In the genomic region with DNA sequence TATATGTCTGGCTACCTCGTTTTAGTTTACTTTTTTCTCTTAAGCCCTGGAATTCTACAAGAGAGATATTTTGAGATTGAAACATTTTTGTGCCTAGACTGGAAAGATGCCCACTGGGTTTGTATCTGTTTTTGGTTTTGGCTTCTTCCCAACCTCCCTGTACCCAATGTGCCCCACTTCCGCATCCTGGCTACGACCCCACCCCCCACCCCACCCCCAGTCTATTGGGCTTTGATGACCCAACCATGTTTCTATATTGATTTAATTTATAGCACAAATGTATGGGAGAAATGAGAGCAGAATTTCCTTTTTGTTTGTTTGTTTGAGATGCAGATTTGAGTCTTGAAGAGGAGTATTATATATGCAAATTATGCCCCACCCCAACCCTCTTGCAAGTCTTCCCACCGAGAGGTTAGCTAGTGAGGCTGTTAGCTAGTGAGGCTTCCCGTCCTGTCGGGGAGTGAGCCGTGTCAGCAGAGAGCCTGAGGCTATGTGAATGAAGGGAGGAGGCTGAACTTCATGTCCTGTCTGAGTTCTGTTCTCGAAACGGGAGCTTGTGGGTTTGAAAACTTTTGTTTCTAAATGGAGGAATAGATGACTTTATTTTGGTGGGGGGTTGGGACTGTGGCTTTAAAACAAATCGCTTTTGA, we compare ENCODE assay signal across 8 mouse cellular contexts. TPM values are rescaled to one million over a fixed set of nuclear protein-coding genes. Genes with fewer than 3 reads are reported as not detected.
DNase-seq lines count a peak whose midpoint lies in the region; ATAC-seq and TF ChIP-seq lines count a peak whose summit lies in the region.
"Not testable (repeated sequence)": the region's sequence is repeated elsewhere in the genome, so short reads cannot be mapped to it uniquely, and the experiment has no call there.

No protein-coding gene starts in this region.

- H3K9me3 ChIP-seq in heart, postnatal 0 days (replicated peaks; ENCODE audit: control insufficient read depth, low read length); kidney, postnatal 0 days (replicated peaks; ENCODE audit: low read length); liver, postnatal 0 days (ENCODE audit: low read length): not testable (repeated sequence)

- TF ChIP-seq POLR2A in embryonic fibroblast, embryonic 13.5 days (IDR thresholded peaks at IDR 0.05; ENCODE audit: low read depth, low read length) = peak; percentile 32; the same call in 1 of the 2 replicates

- H3K4me2 ChIP-seq in heart, postnatal 0 days (ENCODE audit: low read depth, low read length) = peak overlapping the region; percentile 91
- peak overlapping the region; percentile 87 for H3K4me2 ChIP-seq in kidney, postnatal 0 days (ENCODE audit: low read length)
- peak overlapping the region; percentile 89 for H3K4me2 ChIP-seq in liver, postnatal 0 days (ENCODE audit: low read depth, low read length)

- H3K27me3 ChIP-seq in heart, postnatal 0 days (ENCODE audit: control insufficient read depth, insufficient read depth, low read length); kidney, postnatal 0 days (ENCODE audit: insufficient read depth, low read length); liver, postnatal 0 days (ENCODE audit: insufficient read depth, low read length): not testable (repeated sequence)

- peak overlapping the region; percentile 69 for H3K4me3 ChIP-seq in embryonic fibroblast, embryonic 13.5 days (ENCODE audit: insufficient read depth, low read length)
- peak overlapping the region; percentile 96; the same call in 1 of the 2 replicates for H3K4me3 ChIP-seq in heart, postnatal 0 days (ENCODE audit: low read depth, low read length)
- H3K4me3 ChIP-seq in kidney, postnatal 0 days (replicated peaks; ENCODE audit: low read depth, low read length) = peak overlapping the region; percentile 21
- H3K4me3 ChIP-seq in liver, postnatal 0 days (ENCODE audit: low read depth, low read length) = peak overlapping the region; percentile 89

- not testable (repeated sequence) for H3K27ac ChIP-seq in embryonic fibroblast, embryonic 13.5 days (ENCODE audit: insufficient read depth, low read length); heart, postnatal 0 days (ENCODE audit: low read depth); kidney, postnatal 0 days; liver, postnatal 0 days (ENCODE audit: low read depth)

- 4% methylated on average over 10 of the region's 10 CpGs for WGBS in heart, postnatal 0 days
- WGBS in kidney, postnatal 0 days = 3% methylated on average over 10 of the region's 10 CpGs
- WGBS in liver, postnatal 0 days (ENCODE audit: insufficient replicate concordance) = 10% methylated on average over 10 of the region's 10 CpGs

- not testable (repeated sequence) for H3K36me3 ChIP-seq in heart, postnatal 0 days (replicated peaks; ENCODE audit: control insufficient read depth, insufficient read depth, low read length); kidney, postnatal 0 days (ENCODE audit: insufficient read depth, low read length); liver, postnatal 0 days (replicated peaks; ENCODE audit: insufficient read depth, low read length)

- not testable (repeated sequence) for TF ChIP-seq EP300 in heart, postnatal 0 days (IDR thresholded peaks at IDR 0.05; ENCODE audit: low read depth); liver, postnatal 0 days (IDR thresholded peaks at IDR 0.05; ENCODE audit: low read depth)

- DNase-seq in CD4-positive, CD25-positive, alpha-beta regulatory T cell, adult 2 months (ENCODE audit: low read depth, low spot score) = peak; percentile 54
- peak; percentile 44 to 46 for DNase-seq in adrenal gland, postnatal 36 days
- DNase-seq in heart, postnatal 0 days (ENCODE audit: low spot score); kidney, postnatal 0 days (ENCODE audit: low spot score); liver, postnatal 0 days: not testable (repeated sequence)
- DNase-seq in naive thymus-derived CD4-positive, alpha-beta T cell, adult 2 months (ENCODE audit: low read depth) = peak; percentile 57
- DNase-seq in thymus, postnatal 0 days (ENCODE audit: low spot score) = peak; percentile 58

- peaks cover 14% of the 10 kb centered on the region for H3K4me1 ChIP-seq in embryonic fibroblast, embryonic 13.5 days (ENCODE audit: control insufficient read depth, insufficient read depth, low read length)
- peaks cover 23% of the 10 kb centered on the region for H3K4me1 ChIP-seq in heart, postnatal 0 days (ENCODE audit: control insufficient read depth, insufficient read depth)
- peaks cover 16% of the 10 kb centered on the region; the same call in 1 of the 2 replicates for H3K4me1 ChIP-seq in kidney, postnatal 0 days (replicated peaks; ENCODE audit: insufficient read depth, low read length)
- H3K4me1 ChIP-seq in liver, postnatal 0 days (ENCODE audit: insufficient read depth) = peaks cover 43% of the 10 kb centered on the region

- not testable (repeated sequence) for H3K9ac ChIP-seq in heart, postnatal 0 days (replicated peaks; ENCODE audit: low read depth, low read length); liver, postnatal 0 days (replicated peaks)
- H3K9ac ChIP-seq in kidney, postnatal 0 days (ENCODE audit: low read depth, low read length) = 0 out of 2 replicates have a peak overlapping the region, but pooled peaks have one; percentile 28

- TF ChIP-seq CTCF in embryonic fibroblast, embryonic 13.5 days (IDR thresholded peaks at IDR 0.05; ENCODE audit: borderline replicate concordance, insufficient read depth, low read length); heart, postnatal 0 days (IDR thresholded peaks at IDR 0.05; ENCODE audit: low read depth); kidney, postnatal 0 days (IDR thresholded peaks at IDR 0.05; ENCODE audit: low read depth); liver, postnatal 0 days (IDR thresholded peaks at IDR 0.05; ENCODE audit: low read depth): not testable (repeated sequence)

- ATAC-seq in heart, postnatal 0 days (ENCODE audit: insufficient read depth, low read depth); kidney, postnatal 0 days (replicated peaks; ENCODE audit: low FRiP score, low read depth); liver, postnatal 0 days: not testable (repeated sequence)

RNA-seq across cellular contexts. Expression of gene Fbxl14, which starts 2.4 kb away (rescaled TPM):
- 10 to 100 TPM; 31.9 to 36.0 TPM for total RNA-seq in adrenal gland, postnatal 36 days (2021)
- polyA plus RNA-seq in embryonic fibroblast, embryonic 13.5 days (2011; ENCODE audit: insufficient read length, low read depth, missing spikeins) = 19.3 and 21.5 TPM in 2 replicates
- 40.1 and 43.3 TPM in 2 replicates for total RNA-seq in heart, postnatal 0 days (2014; rRNA removed; ENCODE audit: low replicate concordance)
- polyA plus RNA-seq in heart, postnatal 0 days (2015; fragmentation: Nextera tagmentation; extraction: Ambion mirVana) = 2.2 TPM in 2 replicates
- polyA plus RNA-seq in kidney, postnatal 0 days (2015; fragmentation: Nextera tagmentation; extraction: Ambion mirVana) = 5.1 and 5.3 TPM in 2 replicates
- 2.4 and 2.5 TPM in 2 replicates for polyA plus RNA-seq in liver, postnatal 0 days (2015; fragmentation: Nextera tagmentation; extraction: Ambion mirVana)
- polyA plus RNA-seq in thymus, postnatal 0 days (2015; fragmentation: Nextera tagmentation; extraction: Ambion mirVana) = 17.1 and 18.1 TPM in 2 replicates

Comparison
In these comparisons a context has a peak if more than half of its experiments do, and no peak if none do; other contexts are left out.
1. H3K4me3 ChIP-seq: peak in every context shown above with its lines; median percentile 96 in heart, postnatal 0 days; 89 in liver, postnatal 0 days; 69 in embryonic fibroblast, embryonic 13.5 days; 21 in kidney, postnatal 0 days.